Mouse (Mus musculus) liver, adult 2 months (tissue): ENCODE results near the gene Tmem204. TPM values are rescaled to one million over a fixed set of nuclear protein-coding genes. Genes with fewer than 3 reads are reported as not detected.
A peak's percentile ranks its signal among the peaks of the same experiment; 100 is the strongest.

Source experiments
- DNase-seq: peaks from one replicate; pipeline ENCODE4 v3.0.0-alpha.2; 2011; ENCODE audit warnings: low read depth, low spot score; ENCODE audit errors: extremely low read depth
- H3K27ac ChIP-seq: fragments of 200-500 bp; replicated peaks from 2 replicates; pipeline ENCODE4 v1.5.1; 2012; ENCODE audit warnings: low read depth, mild to moderate bottlenecking, control low read depth, inconsistent platforms, low read length; ENCODE audit not compliant: insufficient read depth
- H3K27me3 ChIP-seq: fragments of 200-500 bp; 2 replicates; pipeline ENCODE4 v1.6.1; 2012; ENCODE audit warnings: mild to moderate bottlenecking, moderate library complexity, low read length, inconsistent platforms; ENCODE audit not compliant: control insufficient read depth, insufficient read depth
- H3K36me3 ChIP-seq: fragments of 200-500 bp; 2 replicates; pipeline ENCODE4 v1.6.1; 2012; ENCODE audit warnings: low read length, inconsistent platforms; ENCODE audit not compliant: control insufficient read depth, insufficient read depth
- H3K4me1 ChIP-seq: fragments of 200-500 bp; 2 replicates; pipeline ENCODE4 v1.6.1; 2011; ENCODE audit warnings: low read length; ENCODE audit not compliant: control insufficient read depth, insufficient read depth
- H3K4me3 ChIP-seq: fragments of 200-500 bp; 2 replicates; pipeline ENCODE4 v1.5.1; 2011; ENCODE audit warnings: low read depth, mild to moderate bottlenecking, control low read depth, low read length, moderate library complexity; ENCODE audit not compliant: insufficient read depth
- H3K79me2 ChIP-seq: fragments of 200-500 bp; 2 replicates; pipeline ENCODE4 v1.6.1; 2012; ENCODE audit warnings: inconsistent platforms, mild to moderate bottlenecking, low read length, moderate library complexity; ENCODE audit not compliant: control insufficient read depth, insufficient read depth
- H3K9ac ChIP-seq: fragments of 200-500 bp; 2 replicates; pipeline ENCODE4 v1.6.1; 2012; ENCODE audit warnings: low read depth, mild to moderate bottlenecking, control low read depth, inconsistent platforms, low read length
- CTCF ChIP-seq: fragments of 200-500 bp; IDR thresholded peaks from 2 replicates; pipeline ENCODE4 v1.5.1; 2011; ENCODE audit warnings: low read depth, low read length, control low read depth
- POLR2A ChIP-seq: fragments of 200-500 bp; IDR thresholded peaks from 2 replicates; pipeline ENCODE4 v1.6.1; 2011; ENCODE audit warnings: low read length, control low read depth; ENCODE audit not compliant: insufficient read depth; ENCODE audit errors: extremely low read depth
- WGBS: fragments of 180-500 bp; shearing (Covaris S2); methylation state at CpG from one replicate; pipeline ENCODE4 v1.1.7; 2018; 5-methylcytosine and 5-hydroxymethylcytosine counted together
- polyA plus RNA-seq: library from polyadenylated mRNA; depleted of rRNA; stranded (reverse); fragments of >200 nt; gene quantifications from 2 replicates; pipeline ENCODE4 v1.2.3, GENCODE M21; 2012
- total RNA-seq: library from RNA; depleted of rRNA; stranded (reverse); fragments of >200 nt; gene quantifications from 2 replicates; pipeline ENCODE4 v1.2.3, GENCODE M21; 2014

Gene Tmem204
- total and polyA plus RNA-seq, 2 experiments = 19.1 to 22.3 TPM

- no peaks in the 10 kb centered on the region for H3K79me2 ChIP-seq
- WGBS = 71% methylated on average over 12 of the region's 12 CpGs
- no peak overlapping the region for H3K9ac ChIP-seq
- DNase-seq = no peak
- H3K27ac ChIP-seq = peak overlapping the region; percentile 17; the same call in 1 of the 2 replicates
- H3K4me1 ChIP-seq = peaks cover 18% of the 10 kb centered on the region
- H3K36me3 ChIP-seq = no peaks in the 10 kb centered on the region
- no peak overlapping the region for H3K4me3 ChIP-seq
- no peaks in the 10 kb centered on the region for H3K27me3 ChIP-seq
- no peak for TF ChIP-seq POLR2A
- no peak for TF ChIP-seq CTCF
These were observed 19.5 kb downstream of the Tmem204 start for GRCm38 (mm10) chr17:25063872-25064271.

- no peak for TF ChIP-seq CTCF
- TF ChIP-seq POLR2A = no peak
- WGBS = 94% methylated on average over 4 of the region's 4 CpGs
- H3K79me2 ChIP-seq = no peaks in the 10 kb centered on the region
These were observed 20.1 kb downstream of the Tmem204 start for GRCm38 (mm10) chr17:25063261-25063660.

GRCm38 (mm10) chr17:25057041-25057440 is 26.4 kb downstream of the Tmem204 start:
- TF ChIP-seq POLR2A (no peak), CTCF (no peak)
- no peak overlapping the region for H3K4me3 ChIP-seq
- peaks cover 20% of the 10 kb centered on the region for H3K36me3 ChIP-seq
- H3K9ac ChIP-seq = no peak overlapping the region
- H3K27me3 ChIP-seq = no peaks in the 10 kb centered on the region
- H3K79me2 ChIP-seq = no peaks in the 10 kb centered on the region
- 85% methylated on average over 6 of the region's 6 CpGs for WGBS
- H3K27ac ChIP-seq = no peak overlapping the region
- no peaks in the 10 kb centered on the region for H3K4me1 ChIP-seq
- no peak for DNase-seq

More at GRCm38 (mm10) chr17:25063261-25063660, 20.1 kb downstream of the Tmem204 start:
- no peak overlapping the region for H3K4me3 ChIP-seq
- H3K27ac ChIP-seq = no peak overlapping the region
- DNase-seq = no peak
- peaks cover 13% of the 10 kb centered on the region; the same call in 1 of the 2 replicates for H3K4me1 ChIP-seq
- H3K27me3 ChIP-seq = no peaks in the 10 kb centered on the region
- no peaks in the 10 kb centered on the region for H3K36me3 ChIP-seq
- no peak overlapping the region for H3K9ac ChIP-seq

- Histone ChIP-seq H3K27ac (no peak overlapping the region), H3K36me3 (peaks cover 24% of the 10 kb centered on the region), H3K4me3 (no peak overlapping the region), H3K79me2 (no peaks in the 10 kb centered on the region), H3K9ac (no peak overlapping the region), H3K4me1 (no peaks in the 10 kb centered on the region), H3K27me3 (no peaks in the 10 kb centered on the region)
- TF ChIP-seq POLR2A (no peak), CTCF (no peak)
- no peak for DNase-seq
- WGBS = 86% methylated on average over 9 of the region's 9 CpGs
These were observed 30.1 kb downstream of the Tmem204 start for GRCm38 (mm10) chr17:25053274-25053673.

GRCm38 (mm10) chr17:25047143-25047542 is 36.2 kb downstream of the Tmem204 start:
- Histone ChIP-seq H3K27me3 (no peaks in the 10 kb centered on the region), H3K9ac (no peak overlapping the region), H3K27ac (no peak overlapping the region), H3K4me3 (no peak overlapping the region), H3K4me1 (no peaks in the 10 kb centered on the region), H3K36me3 (peaks cover 3% of the 10 kb centered on the region; the same call in 1 of the 2 replicates), H3K79me2 (no peaks in the 10 kb centered on the region)
- TF ChIP-seq POLR2A = no peak
- no peak for TF ChIP-seq CTCF
- no peak for DNase-seq
- 81% methylated on average over 5 of the region's 6 CpGs for WGBS

GRCm38 (mm10) chr17:25045281-25045680 is 38.1 kb downstream of the Tmem204 start:
- DNase-seq = no peak
- WGBS = 85% methylated on average over 4 of the region's 4 CpGs
- Histone ChIP-seq H3K79me2 (no peaks in the 10 kb centered on the region), H3K27ac (no peak overlapping the region), H3K9ac (no peak overlapping the region), H3K27me3 (no peaks in the 10 kb centered on the region), H3K4me1 (no peaks in the 10 kb centered on the region), H3K4me3 (no peak overlapping the region), H3K36me3 (peaks cover under 1% of the 10 kb centered on the region; the same call in 1 of the 2 replicates)
- TF ChIP-seq CTCF (no peak), POLR2A (no peak)
